Mouse (Mus musculus): ENCODE measurements around the gene Vmn1r9.
A peak's percentile ranks its signal among the peaks of the same experiment; 100 is the strongest.
"Not testable (repeated sequence)": the region's sequence is repeated elsewhere in the genome, so short reads cannot be mapped to it uniquely, and the experiment has no call there.

Gene Vmn1r9

DNA sequence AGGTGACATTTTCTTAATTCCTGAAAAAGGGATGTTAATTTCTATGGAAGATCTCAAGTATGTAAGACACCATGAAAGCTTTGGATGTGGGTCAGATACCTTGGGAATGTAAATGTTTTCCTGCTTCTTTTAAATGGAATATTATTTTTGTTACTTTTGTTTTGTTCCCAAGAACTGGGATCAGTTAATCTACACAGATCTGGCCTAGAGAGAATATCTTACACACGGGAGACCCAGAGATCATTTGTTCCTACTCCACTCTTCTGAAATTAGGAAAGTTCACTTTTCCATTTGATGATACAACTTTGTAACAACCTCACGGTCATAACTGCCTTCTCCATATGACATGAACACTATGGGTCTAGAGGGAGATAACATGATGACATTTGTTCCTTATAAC lies at the start of gene Vmn1r9:
Vmn1r9 (plus strand) TSS at position 301 of the 400 bp plus-strand sequence.
- DNase-seq (ENCODE audit: low read depth, low spot score), result no peak

DNA sequence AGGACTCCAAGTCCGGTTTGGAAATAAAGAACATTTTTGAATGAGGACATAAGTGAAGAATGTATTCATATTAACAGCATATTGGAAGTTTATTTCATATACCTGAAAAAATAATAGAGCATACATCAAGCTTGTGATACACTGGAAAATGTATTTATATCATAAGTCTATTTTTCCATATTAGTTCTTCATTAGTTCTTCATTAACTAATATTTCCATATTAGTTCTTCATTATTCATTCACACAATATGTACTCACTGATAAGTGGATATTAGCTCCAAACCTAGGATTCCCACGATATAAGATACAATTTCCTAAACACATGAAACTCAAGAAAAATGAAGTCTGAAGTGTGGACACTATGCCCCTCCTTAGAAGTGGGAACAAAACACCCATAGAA lies 41.4 kb upstream of the Vmn1r9 start, which contains the start of gene Vmn1r7:
Vmn1r7 (minus strand) TSS at position 101 of the 400 bp plus-strand sequence.
- not testable (repeated sequence) for DNase-seq (ENCODE audit: low read depth, low spot score)

- DNase-seq (ENCODE audit: low read depth, low spot score), result no peak
Observed at GRCm38 (mm10) chr6:57031984-57032383, 34.6 kb upstream of the Vmn1r9 start, which contains the start of gene Vmn1r8. Gene Vmn1r8, plus strand, starts transcription at chr6:57032284.

- no peak for DNase-seq (ENCODE audit: low read depth, low spot score)
Observed at GRCm38 (mm10) chr6:57034674-57035073, 31.9 kb upstream of the Vmn1r9 start.

DNA sequence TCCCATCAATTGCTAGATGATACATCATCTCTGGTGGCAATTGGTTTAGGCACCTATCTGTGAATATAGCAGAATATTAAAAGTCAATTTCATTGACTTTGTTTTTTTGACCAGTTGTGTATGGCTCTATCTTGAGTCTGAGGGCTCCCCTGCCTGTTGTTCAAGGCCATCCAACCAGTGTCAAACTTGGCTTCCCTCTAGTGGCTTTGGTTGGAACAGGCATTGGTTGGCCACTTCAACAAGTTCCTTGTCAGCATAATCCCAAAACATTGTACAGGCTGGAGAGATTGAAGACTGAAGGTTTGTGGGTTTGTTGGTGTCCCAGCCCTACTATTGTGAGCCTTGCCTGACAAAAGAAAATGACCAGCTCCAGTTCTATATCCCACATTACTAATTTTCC lies 2.9 kb upstream of the Vmn1r9 start:
- DNase-seq (ENCODE audit: low read depth, low spot score), result peak; percentile 2

DNA sequence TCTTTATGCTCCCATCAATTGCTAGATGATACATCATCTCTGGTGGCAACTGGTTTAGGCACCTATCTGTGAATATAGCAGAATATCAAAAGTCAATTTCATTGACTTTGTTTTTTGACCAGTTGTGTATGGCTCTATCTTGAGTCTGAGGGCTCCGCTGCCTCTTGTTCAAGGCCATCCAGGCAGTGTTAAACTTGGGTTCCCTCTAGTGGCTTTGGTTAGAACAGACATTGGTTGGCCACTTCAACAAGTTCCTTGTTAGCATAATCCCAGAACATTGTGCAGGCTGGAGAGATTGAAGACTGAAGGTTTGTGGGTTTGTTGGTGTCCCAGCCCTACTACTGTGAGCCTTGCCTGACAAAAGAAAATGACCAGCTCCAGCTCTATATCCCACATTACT lies 39.8 kb downstream of the Vmn1r9 start:
- DNase-seq (ENCODE audit: low read depth, low spot score), result no peak

GRCm38 (mm10) chr6:57109154-57109553 lies 42.6 kb downstream of the Vmn1r9 start, which contains the start of gene Vmn1r10:
Gene Vmn1r10, plus strand, starts transcription at chr6:57109454.
- no peak for DNase-seq (ENCODE audit: low read depth, low spot score)

Measured in c-Kit-negative CD71-positive TER-119-positive erythroid progenitor cells, embryonic 14.5 days (primary cell).